Mouse (Mus musculus) c-Kit-positive CD71-positive TER-119-positive erythroid progenitor cells, embryonic 14.5 days (primary cell): Measurements from ENCODE around the gene Schip1.

Experiments used
- DNase-seq: peaks from one replicate; pipeline ENCODE4 v3.0.0-alpha.2; 2013; ENCODE audit warnings: low spot score

The Schip1 gene

GRCm38 (mm10) chr3:68583771-68584511 lies 519.3 kb downstream of the Schip1 start:
- DNase-seq, result no peak

GRCm38 (mm10) chr3:68585213-68585612 lies 520.6 kb downstream of the Schip1 start:
- DNase-seq, result no peak

GRCm38 (mm10) chr3:68586646-68587064 lies 522.1 kb downstream of the Schip1 start:
- no peak for DNase-seq

- no peak for DNase-seq
Observed at GRCm38 (mm10) chr3:68587567-68588245, 523.1 kb downstream of the Schip1 start.

GRCm38 (mm10) chr3:68589220-68589840 lies 524.7 kb downstream of the Schip1 start:
- DNase-seq, result no peak

GRCm38 (mm10) chr3:68590436-68590835 lies 525.8 kb downstream of the Schip1 start:
- no peak for DNase-seq

- no peak for DNase-seq
Observed at GRCm38 (mm10) chr3:68592575-68592974, 528.0 kb downstream of the Schip1 start.

GRCm38 (mm10) chr3:68593073-68593867 lies 528.7 kb downstream of the Schip1 start:
- DNase-seq, result no peak

- DNase-seq, result no peak
Observed at GRCm38 (mm10) chr3:68595316-68595925, 530.8 kb downstream of the Schip1 start.

GRCm38 (mm10) chr3:68596938-68597337 lies 532.3 kb downstream of the Schip1 start:
- DNase-seq, result no peak

GRCm38 (mm10) chr3:68602891-68603290 lies 538.3 kb downstream of the Schip1 start:
- DNase-seq, result no peak

- no peak for DNase-seq
Observed at GRCm38 (mm10) chr3:68604467-68604866, 539.9 kb downstream of the Schip1 start.

- no peak for DNase-seq
Observed at GRCm38 (mm10) chr3:68604962-68605361, 540.4 kb downstream of the Schip1 start.

- no peak for DNase-seq
Observed at GRCm38 (mm10) chr3:68605942-68606603, 541.5 kb downstream of the Schip1 start.

- no peak for DNase-seq
Observed at GRCm38 (mm10) chr3:68606730-68607129, 542.1 kb downstream of the Schip1 start.

- no peak for DNase-seq
Observed at GRCm38 (mm10) chr3:68607336-68607735, 542.7 kb downstream of the Schip1 start.

GRCm38 (mm10) chr3:68608848-68609497 lies 544.4 kb downstream of the Schip1 start:
- DNase-seq, result no peak

GRCm38 (mm10) chr3:68610011-68610410 lies 545.4 kb downstream of the Schip1 start:
- no peak for DNase-seq

- no peak for DNase-seq
Observed at GRCm38 (mm10) chr3:68610598-68611261, 546.1 kb downstream of the Schip1 start.
